Mouse (Mus musculus): ENCODE measurements at regions not wholly inside any gene's neighbourhood (a gene's known extent, or its start where the extent isn't known, plus 50 kb on each side); places are given as distances from the start of the nearest gene placed in this dataset.

DNA sequence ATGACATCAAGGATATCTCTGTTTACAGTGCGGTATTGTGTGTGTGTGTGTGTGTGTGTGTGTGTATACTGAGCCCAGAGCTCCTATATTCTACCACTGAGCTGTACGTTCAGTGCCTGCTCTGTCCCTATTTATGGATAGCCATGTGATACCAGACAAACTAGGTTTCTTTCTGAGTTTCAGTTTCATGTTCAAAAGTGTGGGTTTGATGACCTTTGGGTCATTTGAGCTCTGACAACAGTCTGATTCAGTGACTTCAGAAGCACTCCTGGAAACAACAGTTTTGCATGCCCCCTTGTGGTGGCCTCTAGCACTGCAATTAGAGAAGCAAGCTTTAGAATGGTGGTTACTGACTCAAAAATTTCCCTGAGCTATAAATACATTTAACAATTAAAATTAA lies 50.9 kb upstream of the Tent2 start:
- DNase-seq (ENCODE audit: low spot score in 2 of 2): peak; percentile 60 to 78

DNA sequence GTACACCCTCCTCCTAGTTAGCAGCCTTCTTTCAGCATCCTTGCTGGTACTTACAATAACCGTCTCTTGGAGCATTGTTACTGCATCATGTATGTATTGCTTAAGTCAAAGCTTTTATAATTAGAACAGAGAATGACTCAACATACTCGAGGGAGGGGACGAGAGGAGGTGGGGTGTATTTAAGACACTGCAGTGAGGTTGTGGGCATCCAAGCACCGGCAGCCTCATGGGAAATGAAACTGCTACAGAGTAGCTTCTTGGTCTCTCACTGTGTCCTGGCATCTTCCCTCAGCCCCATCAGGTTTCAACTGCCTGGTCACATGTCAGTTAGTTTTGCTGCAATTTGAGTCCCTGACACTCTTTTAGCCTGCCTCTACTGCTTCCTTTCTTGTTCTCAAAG lies 50.7 kb upstream of the Homer1 start:
- DNase-seq (ENCODE audit: low spot score in 2 of 2): no peak

Measured in cerebellum, postnatal 4 days (tissue).